Mouse (Mus musculus) macrophage (primary cell): ENCODE results near the gene Skp2. TPM values are rescaled to one million over a fixed set of nuclear protein-coding genes. Genes with fewer than 3 reads are reported as not detected.

Experiments used
- H3K27ac ChIP-seq: fragments of 350-480 bp; formaldehyde crosslinking; 2 replicates; pipeline ENCODE4 v1.9.0; 2021
- H3K36me3 ChIP-seq: fragments of 350-480 bp; formaldehyde crosslinking; 2 replicates; pipeline ENCODE4 v1.9.0; 2021; ENCODE audit errors: inconsistent target
- H3K4me3 ChIP-seq: fragments of 350-480 bp; formaldehyde crosslinking; 2 replicates; pipeline ENCODE4 v1.9.0; 2021; ENCODE audit errors: inconsistent target
- H3K79me2 ChIP-seq: fragments of 350-480 bp; formaldehyde crosslinking; 2 replicates; pipeline ENCODE4 v1.9.0; 2021; ENCODE audit errors: inconsistent target
- WGBS: methylation state at CpG from one replicate; pipeline ENCODE4 v1.1.7; 2026; ENCODE audit warnings: inconsistent platforms; ENCODE audit not compliant: missing documents; 5-methylcytosine and 5-hydroxymethylcytosine counted together
- polyA plus RNA-seq: library from polyadenylated mRNA; stranded (reverse); fragments of 250-400 nt; gene quantifications from 3 replicates; pipeline ENCODE4 v1.2.4, GENCODE M21; 2018; ENCODE audit warnings: inconsistent platforms

Gene Skp2
- polyA plus RNA-seq, 1 experiment from 2014 or later, result 11.9 TPM

DNA sequence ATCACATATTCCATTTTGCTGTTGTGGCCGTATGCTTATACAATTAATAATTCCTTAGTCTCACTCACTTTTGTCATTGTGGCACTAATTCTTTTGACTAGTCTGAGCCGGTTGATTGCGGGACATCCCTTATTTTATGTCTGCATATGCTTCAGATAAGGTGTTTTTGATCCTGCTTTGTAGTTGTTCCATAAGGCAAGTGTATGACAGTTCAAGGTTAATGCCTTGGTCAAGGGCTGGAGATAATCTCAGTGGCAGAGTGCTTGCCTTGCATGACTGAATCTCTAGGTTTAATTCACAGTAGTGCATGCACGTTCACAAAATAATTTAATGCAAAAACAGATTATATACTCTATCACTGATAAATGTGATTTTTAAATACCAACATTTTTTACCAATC, 58.4 kb downstream of the Skp2 start:
- Histone ChIP-seq H3K36me3 (peaks cover 31% of the 10 kb centered on the region), H3K79me2 (no peaks in the 10 kb centered on the region), H3K27ac (no peak overlapping the region), H3K4me3 (no peak overlapping the region)
- WGBS, result 93% methylated on average over 4 of the region's 4 CpGs

GRCm38 (mm10) chr15:9094366-9094750, 60.9 kb downstream of the Skp2 start:
- peaks cover 19% of the 10 kb centered on the region for H3K36me3 ChIP-seq
- no peaks in the 10 kb centered on the region for H3K79me2 ChIP-seq
- WGBS, result 93% methylated on average over 13 of the region's 13 CpGs
- H3K4me3 ChIP-seq, result no peak overlapping the region
- no peak overlapping the region for H3K27ac ChIP-seq

DNA sequence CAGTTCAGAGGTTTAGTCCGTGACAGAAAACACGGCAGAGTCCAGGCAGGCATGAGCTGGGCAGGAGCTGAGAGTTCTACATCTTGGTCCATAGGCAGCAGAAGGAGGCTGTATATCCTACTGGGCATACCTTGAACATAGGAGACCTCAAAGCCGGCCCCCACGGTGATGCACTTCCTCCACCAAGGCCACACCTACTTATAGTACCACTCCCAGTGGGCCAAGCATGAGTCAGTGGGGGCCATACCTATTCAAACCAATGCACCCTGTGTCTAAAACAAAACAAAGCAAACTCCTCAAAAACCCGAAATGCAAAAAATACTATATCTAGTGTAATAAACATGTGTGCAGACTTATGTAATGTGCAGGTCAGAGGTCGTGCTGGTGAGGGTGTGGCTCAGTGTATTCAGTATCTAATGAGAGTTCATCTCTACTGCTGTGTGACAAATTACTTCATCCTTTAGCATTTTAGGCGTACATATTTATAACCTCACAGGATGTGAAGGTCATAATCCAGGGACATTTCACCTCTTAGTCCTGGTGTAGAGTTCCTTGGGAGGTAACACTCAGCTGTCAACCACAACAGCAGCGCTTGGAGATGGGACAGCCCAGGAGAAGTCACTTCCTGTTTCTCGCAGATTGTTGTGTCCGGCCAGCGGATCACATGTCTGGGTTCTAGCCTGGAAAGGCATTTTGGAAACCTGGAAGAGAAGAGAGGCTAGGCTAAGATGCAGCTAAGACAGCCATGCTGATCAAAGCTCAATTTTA, 61.4 kb downstream of the Skp2 start:
- Histone ChIP-seq H3K27ac (no peak overlapping the region), H3K4me3 (no peak overlapping the region), H3K79me2 (no peaks in the 10 kb centered on the region), H3K36me3 (peaks cover 19% of the 10 kb centered on the region)
- WGBS, result 90% methylated on average over 11 of the region's 11 CpGs

- Histone ChIP-seq H3K36me3 (peaks cover 13% of the 10 kb centered on the region), H3K4me3 (no peak overlapping the region), H3K27ac (no peak overlapping the region), H3K79me2 (no peaks in the 10 kb centered on the region)
- WGBS, result 96% methylated on average over 5 of the region's 5 CpGs
These were observed 64.6 kb downstream of the Skp2 start for GRCm38 (mm10) chr15:9090662-9091061.

GRCm38 (mm10) chr15:9089136-9089720, 66.0 kb downstream of the Skp2 start:
- Histone ChIP-seq H3K27ac (no peak overlapping the region), H3K79me2 (no peaks in the 10 kb centered on the region), H3K36me3 (peaks cover 13% of the 10 kb centered on the region), H3K4me3 (no peak overlapping the region)
- 89% methylated on average over 2 of the region's 2 CpGs for WGBS

DNA sequence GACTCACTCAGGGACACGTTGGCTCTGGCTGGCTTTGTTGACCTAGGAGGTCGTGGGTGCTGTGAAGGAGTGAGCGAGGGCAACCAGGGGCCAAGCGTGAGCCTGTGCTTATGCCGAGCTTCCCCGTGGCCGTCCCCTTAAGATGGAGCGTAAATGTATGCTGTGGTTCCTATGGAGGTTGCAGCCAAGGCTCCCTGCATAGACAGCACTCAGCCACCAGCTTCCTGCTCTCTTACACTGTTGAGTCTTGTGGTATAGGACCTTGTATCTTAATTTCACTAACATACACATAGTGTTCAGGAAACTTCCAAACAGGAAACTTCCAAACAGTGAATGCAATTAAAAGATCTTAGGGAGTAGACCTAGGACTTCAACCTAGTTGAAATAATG, 66.5 kb downstream of the Skp2 start:
- H3K27ac ChIP-seq, result no peak overlapping the region
- no peaks in the 10 kb centered on the region for H3K79me2 ChIP-seq
- peaks cover 11% of the 10 kb centered on the region for H3K36me3 ChIP-seq
- H3K4me3 ChIP-seq, result no peak overlapping the region
- WGBS, result 98% methylated on average over 6 of the region's 8 CpGs

- no peaks in the 10 kb centered on the region for H3K79me2 ChIP-seq
- H3K36me3 ChIP-seq, result peaks cover 6% of the 10 kb centered on the region; the same call in 1 of the 2 replicates
- no peak overlapping the region for H3K27ac ChIP-seq
- no peak overlapping the region for H3K4me3 ChIP-seq
- 96% methylated on average over 17 of the region's 17 CpGs for WGBS
These were observed 67.1 kb downstream of the Skp2 start for GRCm38 (mm10) chr15:9087895-9088682.

DNA sequence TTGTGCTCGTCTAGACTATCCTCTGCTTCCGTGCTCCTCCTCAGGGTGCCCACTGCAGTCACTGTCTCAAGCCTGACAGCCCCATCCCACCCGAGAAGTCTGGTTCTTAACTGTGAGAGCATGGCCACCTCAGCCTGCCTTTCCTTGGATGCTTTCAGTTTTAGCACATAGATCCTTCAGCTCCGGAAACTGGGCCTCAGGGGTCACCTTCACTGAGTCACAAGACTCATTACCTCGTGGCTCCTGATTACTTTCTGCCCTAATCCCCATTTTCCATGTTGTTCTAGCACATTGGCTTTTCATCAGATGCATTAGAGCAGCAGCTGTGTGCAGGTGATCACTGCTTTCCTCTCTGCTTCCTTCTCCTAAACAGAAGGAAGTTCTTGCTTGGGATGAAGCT, 67.8 kb downstream of the Skp2 start:
- Histone ChIP-seq H3K4me3 (no peak overlapping the region), H3K36me3 (no peaks in the 10 kb centered on the region), H3K79me2 (peaks cover 6% of the 10 kb centered on the region; the same call in 1 of the 2 replicates), H3K27ac (no peak overlapping the region)
- 88% methylated on average over 5 of the region's 5 CpGs for WGBS

DNA sequence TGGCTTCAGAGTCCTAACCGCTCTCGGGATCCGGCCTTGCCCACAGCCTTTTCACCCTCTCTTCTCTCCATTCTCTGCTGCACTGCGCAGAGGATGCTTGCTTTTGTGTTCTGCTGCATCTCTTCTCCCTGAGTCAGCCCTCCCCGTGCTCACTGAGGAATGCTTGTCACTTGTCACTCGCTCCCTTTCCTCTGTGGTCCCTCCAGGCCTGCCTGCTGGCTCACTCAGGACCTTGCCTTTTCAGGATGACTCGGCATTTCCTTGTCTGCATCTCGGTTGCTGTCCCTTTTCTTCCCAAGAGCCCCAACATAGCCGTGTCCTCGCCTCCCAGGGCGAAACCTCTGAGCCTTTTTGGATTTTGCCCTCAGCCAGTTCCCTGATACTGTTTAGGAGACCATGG, 68.4 kb downstream of the Skp2 start:
- Histone ChIP-seq H3K79me2 (peaks cover 11% of the 10 kb centered on the region; the same call in 1 of the 2 replicates), H3K36me3 (no peaks in the 10 kb centered on the region), H3K27ac (no peak overlapping the region), H3K4me3 (no peak overlapping the region)
- 71% methylated on average over 11 of the region's 11 CpGs for WGBS

DNA sequence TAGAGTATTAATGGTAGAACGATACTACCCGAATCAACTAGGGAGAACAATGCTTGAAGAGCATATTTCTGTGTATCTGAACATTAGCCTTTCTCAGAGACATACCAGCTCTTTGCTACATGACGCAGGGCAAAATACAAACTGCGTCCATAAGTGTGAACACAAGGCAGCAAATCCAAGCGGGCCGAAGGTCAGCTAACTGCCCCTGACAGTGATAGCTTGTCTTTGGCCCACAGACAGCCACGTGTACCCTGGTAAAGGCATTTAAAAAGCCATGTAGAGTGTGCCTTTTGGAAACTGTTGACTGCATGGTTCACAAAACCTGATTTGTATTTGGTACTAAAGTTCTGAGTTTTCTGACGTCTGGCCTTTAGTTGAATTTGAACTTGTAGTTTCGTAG, 72.5 kb downstream of the Skp2 start:
- whole genome bisulfite sequencing, result 98% methylated on average over 9 of the region's 9 CpGs
- Histone ChIP-seq H3K79me2 (peaks cover 51% of the 10 kb centered on the region), H3K27ac (no peak overlapping the region), H3K4me3 (no peak overlapping the region), H3K36me3 (no peaks in the 10 kb centered on the region)

DNA sequence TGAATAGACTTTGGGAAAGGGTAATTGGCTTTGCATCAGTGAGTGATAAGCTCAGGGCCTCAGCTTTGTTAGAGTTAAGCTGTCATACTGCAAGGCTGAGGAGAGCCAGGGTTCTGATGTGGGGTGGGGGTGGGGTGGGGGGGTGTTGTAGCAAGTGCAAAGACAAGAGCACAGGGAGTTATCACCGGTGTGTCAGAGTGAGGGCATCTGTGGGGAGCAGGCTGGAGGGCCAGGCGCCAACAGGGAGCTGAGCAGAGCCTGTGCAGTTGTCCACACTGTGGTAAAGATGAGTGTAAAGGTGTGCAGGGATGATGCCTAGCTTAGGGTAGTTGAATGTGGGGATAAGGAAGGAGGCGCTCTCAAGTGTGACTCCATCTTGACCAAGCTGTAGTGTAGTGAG, 73.9 kb downstream of the Skp2 start:
- WGBS, result 94% methylated on average over 3 of the region's 3 CpGs
- no peak overlapping the region for H3K27ac ChIP-seq
- peaks cover 65% of the 10 kb centered on the region for H3K79me2 ChIP-seq
- no peaks in the 10 kb centered on the region for H3K36me3 ChIP-seq
- no peak overlapping the region for H3K4me3 ChIP-seq

GRCm38 (mm10) chr15:9080206-9080605, 75.0 kb downstream of the Skp2 start:
- H3K4me3 ChIP-seq, result no peak overlapping the region
- H3K27ac ChIP-seq, result no peak overlapping the region
- no peaks in the 10 kb centered on the region for H3K36me3 ChIP-seq
- 49% methylated on average over 4 of the region's 4 CpGs for WGBS
- peaks cover 76% of the 10 kb centered on the region for H3K79me2 ChIP-seq

GRCm38 (mm10) chr15:9079626-9080025, 75.6 kb downstream of the Skp2 start:
- 69% methylated on average over 5 of the region's 5 CpGs for WGBS
- peaks cover 81% of the 10 kb centered on the region for H3K79me2 ChIP-seq
- H3K4me3 ChIP-seq, result no peak overlapping the region
- no peaks in the 10 kb centered on the region for H3K36me3 ChIP-seq
- no peak overlapping the region for H3K27ac ChIP-seq

GRCm38 (mm10) chr15:9078481-9079300, 76.5 kb downstream of the Skp2 start:
- Histone ChIP-seq H3K36me3 (no peaks in the 10 kb centered on the region), H3K27ac (no peak overlapping the region), H3K79me2 (peaks cover 90% of the 10 kb centered on the region), H3K4me3 (no peak overlapping the region)
- 81% methylated on average over 12 of the region's 12 CpGs for WGBS
